Mouse (Mus musculus): ENCODE results near the gene Kitl.

GRCm38 (mm10) chr10:100111209-100111608 lies 95.8 kb downstream of the Kitl start:
- TF ChIP-seq CTCF (IDR thresholded peaks at IDR 0.05; ENCODE audit: extremely low read depth, insufficient read depth, insufficient read length, insufficient replicate concordance), result no peak
- no peak for TF ChIP-seq POLR2A (IDR thresholded peaks at IDR 0.05; ENCODE audit: low read depth, low read length)
